Mouse (Mus musculus) myocyte (in vitro differentiated cells): ENCODE results near the gene Slc35e3. TPM values are rescaled to one million over a fixed set of nuclear protein-coding genes. Genes with fewer than 3 reads are reported as not detected.

Experiments
- H3K27me3 ChIP-seq: one replicate; pipeline ENCODE4 v1.6.1; 2011; ENCODE audit not compliant: control insufficient read depth, insufficient read depth, insufficient read length
- H3K36me3 ChIP-seq: one replicate; pipeline ENCODE4 v1.6.1; 2011; ENCODE audit not compliant: control insufficient read depth, insufficient read depth
- H3K4me2 ChIP-seq: one replicate; pipeline ENCODE4 v1.6.1; 2011; ENCODE audit warnings: low read depth, control low read depth
- H3K4me3 ChIP-seq: one replicate; pipeline ENCODE4 v1.5.1; 2011; ENCODE audit warnings: mild to moderate bottlenecking, control low read depth, moderate library complexity
- H3K79me2 ChIP-seq: one replicate; pipeline ENCODE4 v1.6.1; 2011; ENCODE audit not compliant: control insufficient read depth, insufficient read depth
- H3ac ChIP-seq: one replicate; pipeline ENCODE4 v1.6.1; 2011; ENCODE audit not compliant: control insufficient read depth, insufficient read length
- CEBPB ChIP-seq: IDR thresholded peaks from 2 replicates; pipeline ENCODE4 v1.6.1; 2011; ENCODE audit warnings: mild to moderate bottlenecking, moderate library complexity; ENCODE audit not compliant: poor library complexity, insufficient read depth, severe bottlenecking
- E2F4 ChIP-seq: IDR thresholded peaks from one replicate; pipeline ENCODE4 v1.6.1; 2011; ENCODE audit warnings: mild to moderate bottlenecking, control low read depth, moderate library complexity; ENCODE audit not compliant: insufficient read depth
- MAX ChIP-seq: IDR thresholded peaks from one replicate; pipeline ENCODE4 v1.6.1; 2011; ENCODE audit warnings: low read depth, mild to moderate bottlenecking, control low read depth
- MYOD1 ChIP-seq, 3 experiments: IDR thresholded peaks; one replicate each; pipeline ENCODE4 v1.6.1; 2011; ENCODE audit warnings: control low read depth in 2 of 3, low read depth in 2 of 3, mild to moderate bottlenecking in 2 of 3, moderate library complexity in 1 of 3; ENCODE audit not compliant: insufficient read length in 2 of 3, control insufficient read depth in 1 of 3
- MYOG ChIP-seq, 3 experiments: IDR thresholded peaks; one replicate each; pipeline ENCODE4 v1.6.1; 2011; ENCODE audit warnings: control low read depth in 2 of 3, low read depth in 2 of 3, mild to moderate bottlenecking in 2 of 3; ENCODE audit not compliant: insufficient read length in 2 of 3, control insufficient read depth in 1 of 3, insufficient read depth in 1 of 3
- POLR2A ChIP-seq: IDR thresholded peaks from one replicate; pipeline ENCODE4 v1.6.1; 2011; ENCODE audit warnings: low read depth, mild to moderate bottlenecking, control low read depth, moderate library complexity; ENCODE audit not compliant: insufficient read length
- POLR2AphosphoS2 ChIP-seq: IDR thresholded peaks from one replicate; pipeline ENCODE4 v1.6.1; 2011; ENCODE audit warnings: low read depth, control low read depth; ENCODE audit not compliant: insufficient read length
- REST ChIP-seq: IDR thresholded peaks from one replicate; pipeline ENCODE4 v1.6.1; 2011; ENCODE audit warnings: mild to moderate bottlenecking, control low read depth, moderate library complexity; ENCODE audit not compliant: insufficient read depth, insufficient read length
- SRF ChIP-seq: IDR thresholded peaks from one replicate; pipeline ENCODE4 v1.6.1; 2011; ENCODE audit warnings: low read depth; ENCODE audit not compliant: control insufficient read depth, insufficient read length
- TCF12 ChIP-seq: IDR thresholded peaks from one replicate; pipeline ENCODE4 v1.6.1; 2011; ENCODE audit warnings: mild to moderate bottlenecking, control low read depth; ENCODE audit not compliant: poor library complexity, insufficient read depth, severe bottlenecking
- TCF3 ChIP-seq: IDR thresholded peaks from one replicate; pipeline ENCODE4 v1.6.1; 2011; ENCODE audit warnings: low read depth, control low read depth; ENCODE audit not compliant: insufficient read length
- USF1 ChIP-seq: IDR thresholded peaks from one replicate; pipeline ENCODE4 v1.6.1; 2011; ENCODE audit warnings: low read depth, mild to moderate bottlenecking, control low read depth, moderate library complexity
- polyA plus RNA-seq: library from polyadenylated mRNA; unstranded; fragments of >200 nt; fragmentation: generic; extraction: Trizol; gene quantifications from one replicate; pipeline ENCODE4 v1.2.1, GENCODE M21; 2012; ENCODE audit warnings: missing spikeins

The Slc35e3 gene
- polyA plus RNA-seq, 1 experiment: 9.2 TPM

- H3K4me2 ChIP-seq: no peak overlapping the region
Observed at GRCm38 (mm10) chr10:117755799-117756467, 9.8 kb upstream of the Slc35e3 start.

DNA sequence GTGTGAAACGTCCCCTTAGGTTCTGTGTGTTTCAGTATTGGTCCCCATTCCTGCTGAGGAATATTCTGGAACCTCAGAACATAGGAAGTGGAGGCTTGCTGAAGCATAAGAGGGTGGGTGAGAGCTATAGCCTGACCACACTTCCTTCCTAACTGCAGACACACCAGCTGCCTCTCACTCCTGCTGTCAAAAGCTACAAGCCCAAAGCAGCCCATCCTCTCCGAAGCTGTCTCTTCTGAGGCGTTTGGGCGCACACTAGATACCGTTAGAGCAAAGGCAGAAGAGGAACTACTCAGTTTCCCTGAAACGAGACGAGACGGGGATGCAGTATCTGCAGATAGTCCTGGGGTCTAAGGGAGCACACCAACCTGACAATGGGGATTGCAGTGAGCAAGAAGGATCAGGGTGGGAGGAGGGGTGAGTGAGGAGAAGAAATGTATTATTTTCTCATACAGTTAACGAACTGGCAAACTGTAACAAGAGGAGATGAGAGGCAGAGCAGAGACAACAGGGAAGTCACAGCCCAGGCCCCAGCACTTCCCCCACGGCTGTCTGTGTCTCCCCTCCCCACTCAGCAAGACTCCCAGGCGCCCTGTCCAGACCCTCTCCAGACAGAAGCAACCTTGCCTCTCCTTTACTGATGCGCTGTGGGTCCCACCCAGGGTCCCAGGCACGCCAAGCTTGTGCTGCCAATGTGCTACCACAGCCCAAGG, 9.1 kb upstream of the Slc35e3 start:
- H3K4me2 ChIP-seq: no peak overlapping the region
- H3ac ChIP-seq: no peak overlapping the region
- H3K4me3 ChIP-seq: no peak overlapping the region
- peaks cover 54% of the 10 kb centered on the region for H3K36me3 ChIP-seq
- TF ChIP-seq MAX: no peak
- TF ChIP-seq POLR2AphosphoS2: no peak
- TF ChIP-seq MYOD1 (IDR thresholded peaks at IDR 0.05; ENCODE audit: control insufficient read depth in 1 of 3, insufficient read length in 2 of 3, low read depth in 2 of 3): no peak
- TF ChIP-seq POLR2A: no peak
- no peak for TF ChIP-seq CEBPB
- no peak for TF ChIP-seq TCF3
- no peak for TF ChIP-seq SRF
- no peak for TF ChIP-seq REST
- TF ChIP-seq TCF12: no peak
- TF ChIP-seq MYOG (IDR thresholded peaks at IDR 0.05; ENCODE audit: control insufficient read depth in 1 of 3, insufficient read depth in 1 of 3, insufficient read length in 2 of 3, low read depth in 2 of 3): no peak
- TF ChIP-seq E2F4: no peak
- TF ChIP-seq USF1: no peak
- no peaks in the 10 kb centered on the region for H3K27me3 ChIP-seq
- H3K79me2 ChIP-seq: no peaks in the 10 kb centered on the region

More at GRCm38 (mm10) chr10:117755799-117756467, 9.8 kb upstream of the Slc35e3 start:
- H3K79me2 ChIP-seq: no peaks in the 10 kb centered on the region
- peaks cover 53% of the 10 kb centered on the region for H3K36me3 ChIP-seq
- H3K4me3 ChIP-seq: no peak overlapping the region
- H3K27me3 ChIP-seq: no peaks in the 10 kb centered on the region
- no peak overlapping the region for H3ac ChIP-seq
- TF ChIP-seq MAX (no peak), POLR2AphosphoS2 (no peak)

- Histone ChIP-seq H3ac (no peak overlapping the region), H3K36me3 (peaks cover 53% of the 10 kb centered on the region), H3K79me2 (no peaks in the 10 kb centered on the region), H3K4me2 (no peak overlapping the region), H3K27me3 (no peaks in the 10 kb centered on the region), H3K4me3 (no peak overlapping the region)
- no peak for TF ChIP-seq REST
- TF ChIP-seq CEBPB: no peak
- no peak for TF ChIP-seq MAX
- TF ChIP-seq E2F4: no peak
- TF ChIP-seq MYOG (IDR thresholded peaks at IDR 0.05; ENCODE audit: control insufficient read depth in 1 of 3, insufficient read depth in 1 of 3, insufficient read length in 2 of 3, low read depth in 2 of 3): no peak
- TF ChIP-seq TCF3: no peak
- no peak for TF ChIP-seq POLR2AphosphoS2
- TF ChIP-seq TCF12: no peak
Observed at GRCm38 (mm10) chr10:117754609-117754940, 8.4 kb upstream of the Slc35e3 start.

DNA sequence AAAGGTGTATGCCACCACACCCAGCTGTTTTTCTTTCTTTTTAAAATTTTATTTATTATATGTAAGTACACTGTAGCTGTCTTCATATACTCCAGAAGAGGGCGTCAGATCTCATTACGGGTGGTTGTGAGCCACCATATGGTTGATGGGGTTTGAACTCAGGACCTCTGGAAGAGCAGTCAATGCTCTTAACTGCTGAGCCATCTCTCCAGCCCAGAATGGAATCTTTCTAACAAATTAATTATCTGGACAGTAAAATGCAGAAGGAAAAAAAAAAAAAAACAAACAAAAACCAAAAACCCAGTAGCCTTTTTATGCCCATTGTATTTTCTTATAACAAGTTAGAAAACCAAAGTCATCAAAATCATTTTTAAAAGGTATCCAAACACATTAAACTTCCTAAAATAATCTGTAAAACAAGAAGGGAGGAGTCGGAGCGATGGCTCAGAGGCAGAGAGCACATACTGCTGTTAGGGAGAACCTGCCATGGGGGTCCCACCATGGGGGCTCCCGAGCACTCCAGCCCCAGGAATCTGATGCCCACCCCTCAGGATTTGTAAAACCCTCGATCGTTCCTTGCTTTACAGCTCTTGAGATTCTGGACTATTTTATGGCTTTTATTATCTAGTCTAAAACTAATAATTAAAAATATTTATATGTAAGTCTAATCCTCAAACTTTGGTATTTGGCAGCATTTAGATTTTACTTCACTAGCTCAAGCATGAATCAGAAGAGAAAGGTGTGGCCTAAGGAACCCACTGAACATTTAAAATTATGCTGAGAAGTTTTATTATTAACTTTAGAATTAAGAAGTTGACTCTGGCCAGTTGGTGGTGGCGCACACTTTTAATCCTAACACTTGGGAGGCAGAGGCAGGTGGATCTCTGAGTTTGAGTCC, 7.8 kb upstream of the Slc35e3 start:
- peaks cover 48% of the 10 kb centered on the region for H3K36me3 ChIP-seq
- TF ChIP-seq TCF3 (no peak), MYOD1 (IDR thresholded peaks at IDR 0.05; ENCODE audit: control insufficient read depth in 1 of 3, insufficient read length in 2 of 3, low read depth in 2 of 3) (no peak), E2F4 (no peak)
- H3K27me3 ChIP-seq: no peaks in the 10 kb centered on the region
- H3K4me2 ChIP-seq: no peak overlapping the region
- H3ac ChIP-seq: no peak overlapping the region
- H3K4me3 ChIP-seq: no peak overlapping the region
- no peaks in the 10 kb centered on the region for H3K79me2 ChIP-seq

- Histone ChIP-seq H3K4me3 (no peak overlapping the region), H3K27me3 (no peaks in the 10 kb centered on the region), H3K79me2 (no peaks in the 10 kb centered on the region), H3ac (no peak overlapping the region), H3K4me2 (no peak overlapping the region), H3K36me3 (peaks cover 43% of the 10 kb centered on the region)
- TF ChIP-seq TCF12 (no peak), SRF (no peak), MYOG (IDR thresholded peaks at IDR 0.05; ENCODE audit: control insufficient read depth in 1 of 3, insufficient read depth in 1 of 3, insufficient read length in 2 of 3, low read depth in 2 of 3) (no peak), TCF3 (no peak), USF1 (no peak), CEBPB (no peak), MAX (no peak), POLR2AphosphoS2 (no peak), POLR2A (no peak), REST (no peak), MYOD1 (IDR thresholded peaks at IDR 0.05; ENCODE audit: control insufficient read depth in 1 of 3, insufficient read length in 2 of 3, low read depth in 2 of 3) (no peak), E2F4 (no peak)
Observed at GRCm38 (mm10) chr10:117752851-117753647, 6.9 kb upstream of the Slc35e3 start.
